Mouse (Mus musculus) liver, embryonic 14.5 days (tissue): ENCODE data around the gene Zfp385b. TPM values are rescaled to one million over a fixed set of nuclear protein-coding genes. Genes with fewer than 3 reads are reported as not detected.

Experiments used
- ATAC-seq: fragments of 200-750 bp; cut with Nextera tagmentation; 2 replicates; pipeline ENCODE4 v1.8.0; 2017; ENCODE audit warnings: moderate number of reproducible peaks, mild to moderate bottlenecking, moderate library complexity; ENCODE audit not compliant: insufficient read depth
- DNase-seq, 3 experiments: peaks; one replicate each; pipeline ENCODE4 v3.0.0-alpha.2; 2012 to 2013; ENCODE audit warnings: low read depth in 3 of 3, low spot score in 3 of 3
- H3K27ac ChIP-seq: fragments of 300-500 bp; sonication (generic); 2 replicates; pipeline ENCODE4 v1.5.1; 2014; ENCODE audit warnings: moderate library complexity, mild to moderate bottlenecking, control low read depth, inconsistent platforms
- H3K27me3 ChIP-seq: fragments of 300-500 bp; sonication (generic); 2 replicates; pipeline ENCODE4 v1.6.1; 2014; ENCODE audit warnings: mild to moderate bottlenecking, low read length, moderate library complexity; ENCODE audit not compliant: control insufficient read depth, insufficient read depth
- H3K36me3 ChIP-seq: fragments of 300-500 bp; sonication (generic); replicated peaks from 2 replicates; pipeline ENCODE4 v1.6.1; 2014; ENCODE audit warnings: low read depth; ENCODE audit not compliant: control insufficient read depth, insufficient read depth
- H3K4me1 ChIP-seq, 2 experiments: fragments of 200-500 bp in 1 of 2; fragments of 300-500 bp in 1 of 2; sonication (generic) in 1 of 2; replicated peaks; 2 replicates each; pipeline ENCODE4 v1.6.1; 2012 to 2014; ENCODE audit warnings: antibody characterized with exemption in 1 of 2, inconsistent platforms in 1 of 2, low read length in 1 of 2; ENCODE audit not compliant: control insufficient read depth in 2 of 2, insufficient read depth in 2 of 2
- H3K4me2 ChIP-seq: fragments of 300-500 bp; sonication (generic); 2 replicates; pipeline ENCODE4 v1.6.1; 2014; ENCODE audit warnings: low read depth, mild to moderate bottlenecking, control low read depth, moderate library complexity
- H3K4me3 ChIP-seq, 2 experiments: fragments of 200-500 bp in 1 of 2; fragments of 300-500 bp in 1 of 2; sonication (generic) in 1 of 2; 2 replicates each; pipeline ENCODE4 v1.5.1; 2012 to 2014; ENCODE audit warnings: low read depth in 2 of 2, low read length in 2 of 2, mild to moderate bottlenecking in 2 of 2, control low read depth in 1 of 2, inconsistent platforms in 1 of 2, moderate library complexity in 1 of 2; ENCODE audit not compliant: insufficient read depth in 1 of 2
- H3K9ac ChIP-seq: fragments of 300-500 bp; sonication (generic); replicated peaks from 2 replicates; pipeline ENCODE4 v1.6.1; 2014; ENCODE audit warnings: mild to moderate bottlenecking, control low read depth, moderate library complexity
- H3K9me3 ChIP-seq: fragments of 300-500 bp; sonication (generic); 2 replicates; pipeline ENCODE4 v1.6.1; 2016; ENCODE audit warnings: low read length, mixed read lengths; ENCODE audit not compliant: control insufficient read depth
- CTCF ChIP-seq: IDR thresholded peaks from 2 replicates; pipeline ENCODE4 v1.5.1; 2016; ENCODE audit warnings: antibody characterized with exemption, low read depth, control low read depth
- EP300 ChIP-seq: IDR thresholded peaks from 2 replicates; pipeline ENCODE4 v1.6.1; 2016; ENCODE audit warnings: antibody characterized with exemption, low read depth
- WGBS: fragments of 180-500 bp; shearing (Covaris S2); extraction: QIAGEN DNeasy Blood & Tissue Kit; methylation state at CpG from one replicate; pipeline ENCODE4 v1.1.7; 2014; ENCODE audit not compliant: insufficient replicate concordance; 5-methylcytosine and 5-hydroxymethylcytosine counted together
- polyA plus RNA-seq, 2 experiments: library from polyadenylated mRNA; depleted of rRNA in 1 of 2; stranded (reverse) in 1 of 2; unstranded in 1 of 2; fragments of >200 nt; fragmentation: Nextera tagmentation in 1 of 2; extraction: Ambion mirVana in 1 of 2; gene quantifications; 2 replicates each; pipeline versions ENCODE4 v1.2.1 to v1.2.3; 2012 to 2014

The Zfp385b gene
- polyA plus RNA-seq, 2 experiments, result 2.8 TPM

DNA sequence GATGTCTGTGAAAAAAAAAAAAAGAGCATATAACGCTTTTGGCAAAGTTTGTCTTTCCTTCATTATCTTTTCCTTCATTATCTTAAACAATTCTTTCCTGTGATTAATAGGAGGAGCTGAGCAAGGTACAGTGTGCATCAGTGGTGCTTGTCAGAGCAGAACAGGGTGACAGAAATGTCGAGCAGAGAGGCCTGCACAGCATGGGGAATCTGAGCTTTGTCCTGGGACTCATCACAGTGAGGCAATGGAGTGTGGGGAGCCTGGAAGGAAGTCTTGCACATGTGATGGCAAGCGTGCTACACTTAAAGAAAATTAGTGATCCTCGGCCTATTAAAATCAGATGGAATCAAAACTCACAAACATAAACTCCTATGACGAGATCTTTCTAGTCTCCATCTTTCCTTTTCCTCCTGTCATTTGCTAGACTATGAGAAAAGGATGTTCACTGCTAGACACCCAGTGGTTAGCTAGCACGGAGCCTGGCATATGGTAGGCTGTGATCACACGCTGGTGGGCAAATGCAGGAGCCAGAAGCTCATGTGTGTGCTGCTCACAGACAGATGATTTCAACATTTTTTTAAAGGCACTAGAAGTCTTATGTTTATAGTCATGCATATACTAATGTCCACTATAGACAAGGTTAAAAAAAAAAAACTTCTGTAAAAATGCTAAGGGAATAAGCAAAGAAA, 209.0 kb downstream of the Zfp385b start:
- H3K4me2 ChIP-seq, result no peak overlapping the region
- no peaks in the 10 kb centered on the region for H3K27me3 ChIP-seq
- WGBS, result 60% methylated on average over 7 of the region's 7 CpGs
- no peak overlapping the region for H3K9ac ChIP-seq
- DNase-seq (no peak), ATAC-seq (no peak)
- TF ChIP-seq EP300 (no peak), CTCF (no peak)
- no peaks in the 10 kb centered on the region for H3K9me3 ChIP-seq
- no peaks in the 10 kb centered on the region for H3K36me3 ChIP-seq
- no peak overlapping the region for H3K27ac ChIP-seq
- no peaks in the 10 kb centered on the region for H3K4me1 ChIP-seq
- H3K4me3 ChIP-seq, result no peak overlapping the region

DNA sequence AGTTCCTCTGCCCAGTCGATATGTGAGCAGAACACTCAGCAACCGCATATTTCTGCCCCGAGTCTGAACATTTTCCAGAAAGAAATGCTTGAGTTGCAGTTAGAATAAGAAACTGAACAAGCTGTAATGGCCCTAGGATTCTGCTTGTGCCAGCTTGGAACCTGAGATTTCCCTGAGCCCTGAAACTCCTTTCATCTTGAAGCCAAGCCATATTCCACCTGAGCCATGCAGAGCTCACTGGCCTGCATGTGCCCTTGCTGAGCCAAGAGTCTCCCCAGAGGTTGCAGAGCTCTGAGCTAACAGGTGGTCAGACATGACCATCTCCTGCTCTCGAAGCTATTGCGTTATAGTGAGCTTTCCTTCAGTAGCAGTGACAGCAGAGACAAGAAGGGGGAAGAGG, 210.0 kb downstream of the Zfp385b start:
- H3K4me2 ChIP-seq, result no peak overlapping the region
- H3K4me1 ChIP-seq, result no peaks in the 10 kb centered on the region
- no peak overlapping the region for H3K4me3 ChIP-seq
- no peaks in the 10 kb centered on the region for H3K27me3 ChIP-seq
- H3K9ac ChIP-seq, result no peak overlapping the region
- no peaks in the 10 kb centered on the region for H3K36me3 ChIP-seq
- 60% methylated on average over 5 of the region's 5 CpGs for WGBS
- no peaks in the 10 kb centered on the region for H3K9me3 ChIP-seq
- H3K27ac ChIP-seq, result no peak overlapping the region
- no peak for DNase-seq
- TF ChIP-seq EP300 (no peak), CTCF (no peak)
- no peak for ATAC-seq

DNA sequence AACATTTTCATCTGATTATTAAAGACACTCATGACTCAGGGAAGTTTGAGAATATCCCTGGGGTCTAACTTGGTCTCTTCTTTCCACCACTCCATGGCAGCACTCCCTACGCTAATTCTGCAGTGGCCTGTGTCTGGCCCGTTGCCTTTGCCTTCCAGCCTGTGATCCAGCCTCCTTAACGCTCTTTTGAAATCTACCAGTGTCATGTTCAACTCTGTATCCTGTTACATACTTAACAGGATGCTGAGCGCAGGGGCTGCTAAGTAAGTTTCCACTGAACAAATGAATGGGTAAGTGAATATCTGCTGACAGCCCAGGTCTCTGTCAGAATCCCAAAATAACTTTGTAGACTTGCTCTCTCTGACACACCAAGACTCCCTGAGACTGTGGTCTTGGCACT, 210.8 kb downstream of the Zfp385b start:
- H3K4me3 ChIP-seq, result no peak overlapping the region
- WGBS, result 55% methylated on average over 4 of the region's 4 CpGs
- no peak for TF ChIP-seq EP300
- no peak for TF ChIP-seq CTCF
- ATAC-seq (no peak), DNase-seq (no peak)
- no peaks in the 10 kb centered on the region for H3K4me1 ChIP-seq
- H3K4me2 ChIP-seq, result no peak overlapping the region
- no peak overlapping the region for H3K9ac ChIP-seq
- no peaks in the 10 kb centered on the region for H3K36me3 ChIP-seq
- H3K27me3 ChIP-seq, result no peaks in the 10 kb centered on the region
- H3K27ac ChIP-seq, result no peak overlapping the region
- H3K9me3 ChIP-seq, result no peaks in the 10 kb centered on the region

DNA sequence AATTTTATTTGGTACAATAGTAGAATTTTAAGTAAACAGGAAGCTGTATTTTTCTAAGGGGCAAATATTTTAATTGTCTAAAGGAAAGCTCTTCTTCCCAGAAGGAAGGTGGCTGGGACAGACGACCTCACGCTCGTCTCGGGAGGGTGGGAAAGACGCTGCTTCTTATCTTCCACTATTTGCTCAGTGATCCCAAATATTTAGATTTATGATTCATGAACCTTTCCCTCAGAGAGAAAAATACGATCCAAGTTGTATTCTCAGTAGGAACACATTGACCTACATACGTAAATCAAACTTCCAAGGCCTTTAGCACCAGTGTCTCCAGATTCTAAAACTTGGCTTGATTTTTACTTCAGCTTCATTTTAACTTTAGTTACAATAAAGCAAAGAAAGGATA, 226.0 kb downstream of the Zfp385b start:
- H3K27ac ChIP-seq, result no peak overlapping the region
- no peaks in the 10 kb centered on the region for H3K9me3 ChIP-seq
- no peaks in the 10 kb centered on the region for H3K27me3 ChIP-seq
- no peak for TF ChIP-seq EP300
- TF ChIP-seq CTCF, result no peak
- no peaks in the 10 kb centered on the region for H3K36me3 ChIP-seq
- H3K9ac ChIP-seq, result no peak overlapping the region
- ATAC-seq (no peak), DNase-seq (no peak)
- H3K4me3 ChIP-seq, result no peak overlapping the region
- WGBS, result 63% methylated on average over 7 of the region's 7 CpGs
- no peaks in the 10 kb centered on the region for H3K4me1 ChIP-seq
- no peak overlapping the region for H3K4me2 ChIP-seq

DNA sequence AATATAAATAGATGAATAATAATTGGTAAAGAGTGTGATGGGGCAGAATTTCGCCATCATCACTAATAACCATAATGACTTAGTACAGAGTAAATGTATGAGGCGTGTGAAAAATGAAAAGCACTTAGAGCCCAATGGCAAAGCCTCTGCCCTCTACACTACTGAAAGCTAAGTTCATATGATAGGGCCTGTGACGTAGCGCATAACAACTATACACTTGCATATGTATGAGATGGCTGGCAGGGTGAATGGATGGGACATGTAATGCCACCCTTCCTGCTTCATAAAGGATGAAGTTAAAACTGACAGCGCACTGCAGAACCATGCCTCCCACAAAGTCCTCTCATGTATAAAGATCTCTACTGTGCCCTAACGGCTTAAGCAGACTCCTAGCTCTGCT, 226.9 kb downstream of the Zfp385b start:
- no peaks in the 10 kb centered on the region for H3K27me3 ChIP-seq
- H3K36me3 ChIP-seq, result no peaks in the 10 kb centered on the region
- H3K27ac ChIP-seq, result no peak overlapping the region
- H3K9ac ChIP-seq, result no peak overlapping the region
- no peaks in the 10 kb centered on the region for H3K9me3 ChIP-seq
- DNase-seq (no peak), ATAC-seq (no peak)
- no peak overlapping the region for H3K4me3 ChIP-seq
- H3K4me2 ChIP-seq, result no peak overlapping the region
- TF ChIP-seq CTCF (no peak), EP300 (no peak)
- no peaks in the 10 kb centered on the region for H3K4me1 ChIP-seq
- WGBS, result 77% methylated on average over 6 of the region's 6 CpGs
